Mouse (Mus musculus) MEL (cell line): ENCODE data around the gene Taar7e. TPM values are rescaled to one million over a fixed set of nuclear protein-coding genes. Genes with fewer than 3 reads are reported as not detected.

Experiments used
- DNase-seq: peaks from one replicate; pipeline ENCODE4 v3.0.0; 2011; ENCODE audit warnings: low read depth, low spot score
- H3K27ac ChIP-seq: 2 replicates; pipeline ENCODE4 v1.5.1; 2012; ENCODE audit warnings: low read depth, mild to moderate bottlenecking, control low read depth, low read length, moderate library complexity; ENCODE audit not compliant: control insufficient read depth
- H3K27me3 ChIP-seq, 2 experiments: fragments of 150-350 bp in 1 of 2; sonication (generic) in 1 of 2; 2 replicates each; pipeline ENCODE4 v1.6.1; 2012; ENCODE audit warnings: low read length in 2 of 2, mild to moderate bottlenecking in 2 of 2, improper control_type of control experiment in 1 of 2, moderate library complexity in 1 of 2; ENCODE audit not compliant: insufficient read depth in 2 of 2, control insufficient read depth in 1 of 2
- H3K36me3 ChIP-seq, 2 experiments: 2 replicates each; pipeline ENCODE4 v1.6.1; 2012 to 2014; ENCODE audit warnings: low read length in 2 of 2, improper control_type of control experiment in 1 of 2, inconsistent platforms in 1 of 2, mild to moderate bottlenecking in 1 of 2; ENCODE audit not compliant: insufficient read depth in 2 of 2, control insufficient read depth in 1 of 2
- H3K4me1 ChIP-seq, 2 experiments: fragments of 150-350 bp in 1 of 2; sonication (generic) in 1 of 2; 2 replicates each; pipeline ENCODE4 v1.6.1; 2012; ENCODE audit warnings: low read length in 2 of 2, improper control_type of control experiment in 1 of 2, mild to moderate bottlenecking in 1 of 2; ENCODE audit not compliant: insufficient read depth in 2 of 2, control insufficient read depth in 1 of 2
- H3K4me3 ChIP-seq, 2 experiments: fragments of 150-350 bp in 1 of 2; sonication (generic) in 1 of 2; 2 replicates each; pipeline ENCODE4 v1.5.1; 2012; ENCODE audit warnings: low read depth in 2 of 2, low read length in 2 of 2, mild to moderate bottlenecking in 2 of 2, moderate library complexity in 2 of 2, control low read depth in 1 of 2, improper control_type of control experiment in 1 of 2; ENCODE audit not compliant: control insufficient read depth in 1 of 2, insufficient read depth in 1 of 2
- H3K79me2 ChIP-seq: 2 replicates; pipeline ENCODE4 v1.6.1; 2012; ENCODE audit warnings: mild to moderate bottlenecking, low read length, moderate library complexity; ENCODE audit not compliant: control insufficient read depth, poor library complexity, insufficient read depth
- H3K9ac ChIP-seq: 2 replicates; pipeline ENCODE4 v1.6.1; 2012; ENCODE audit warnings: low read depth, mild to moderate bottlenecking, control low read depth, low read length, moderate library complexity; ENCODE audit not compliant: control insufficient read depth, poor library complexity, severe bottlenecking
- H3K9me3 ChIP-seq: fragments of 150-350 bp; sonication (generic); replicated peaks from 2 replicates; pipeline ENCODE4 v1.6.1; 2012; ENCODE audit warnings: mild to moderate bottlenecking, low read length, improper control_type of control experiment, moderate library complexity; ENCODE audit not compliant: insufficient read depth
- CTCF ChIP-seq, 3 experiments: IDR thresholded peaks in 2 of 3; conservative IDR thresholded peaks in 1 of 3; 2 replicates each; pipeline ENCODE4 v1.5.1; 2011 to 2012; ENCODE audit warnings: low read length in 3 of 3, low read depth in 2 of 3, mild to moderate bottlenecking in 2 of 3, improper control_type of control experiment in 1 of 3, inconsistent platforms in 1 of 3, mixed read lengths in 1 of 3, moderate library complexity in 1 of 3; ENCODE audit not compliant: control insufficient read depth in 1 of 3, insufficient read depth in 1 of 3, poor library complexity in 1 of 3, severe bottlenecking in 1 of 3
- ETS1 ChIP-seq: IDR thresholded peaks from 2 replicates; pipeline ENCODE4 v1.6.1; 2012; ENCODE audit warnings: low read depth, mild to moderate bottlenecking, inconsistent platforms, low read length, improper control_type of control experiment, moderate library complexity
- KAT2A ChIP-seq: conservative IDR thresholded peaks from 2 replicates; pipeline ENCODE4 v1.6.1; 2012; ENCODE audit warnings: low read depth, low read length, improper control_type of control experiment, inconsistent platforms
- MAZ ChIP-seq: IDR thresholded peaks from 2 replicates; pipeline ENCODE4 v1.6.1; 2012; ENCODE audit warnings: low read depth, mild to moderate bottlenecking, inconsistent platforms, low read length, improper control_type of control experiment
- MYC ChIP-seq: IDR thresholded peaks from 2 replicates; pipeline ENCODE4 v1.6.1; 2011; ENCODE audit warnings: low read depth, mild to moderate bottlenecking, low read length, improper control_type of control experiment, moderate library complexity
- NELFE ChIP-seq: IDR thresholded peaks from 2 replicates; pipeline ENCODE4 v1.6.1; 2011; ENCODE audit warnings: low read depth, low read length, improper control_type of control experiment
- RAD21 ChIP-seq: IDR thresholded peaks from 2 replicates; pipeline ENCODE4 v1.6.1; 2011; ENCODE audit warnings: mild to moderate bottlenecking, low read depth, low read length, improper control_type of control experiment
- SIN3A ChIP-seq: IDR thresholded peaks from 2 replicates; pipeline ENCODE4 v1.6.1; 2012; ENCODE audit warnings: low read length, improper control_type of control experiment, inconsistent platforms
- UBTF ChIP-seq: IDR thresholded peaks from 2 replicates; pipeline ENCODE4 v1.6.1; 2012; ENCODE audit warnings: low read depth, mild to moderate bottlenecking, inconsistent platforms, low read length, improper control_type of control experiment, moderate library complexity, borderline replicate concordance; ENCODE audit not compliant: insufficient read depth
- USF1 ChIP-seq: IDR thresholded peaks from 2 replicates; pipeline ENCODE4 v1.6.1; 2014; ENCODE audit warnings: low read depth, mild to moderate bottlenecking, inconsistent platforms, low read length, improper control_type of control experiment, moderate library complexity
- ZNF384 ChIP-seq: IDR thresholded peaks from 2 replicates; pipeline ENCODE4 v1.6.1; 2012; ENCODE audit warnings: low read depth, mild to moderate bottlenecking, inconsistent platforms, low read length, improper control_type of control experiment
- polyA plus RNA-seq, 2 experiments: library from polyadenylated mRNA; stranded (reverse) in 1 of 2; unstranded in 1 of 2; fragments of >175 nt in 1 of 2; fragments of >200 nt in 1 of 2; gene quantifications; 2 replicates each; pipeline versions ENCODE4 v1.2.1 to v1.2.4; 2012; ENCODE audit warnings: low replicate concordance in 2 of 2, low read depth in 1 of 2; ENCODE audit not compliant: insufficient read length in 2 of 2, insufficient read depth in 1 of 2, missing spikeins in 1 of 2
- total RNA-seq: library from RNA; depleted of rRNA; stranded (reverse); fragments of 300-350 nt; gene quantifications from 2 replicates; pipeline ENCODE4 v1.2.3, GENCODE M21; 2012; rRNA removed

Taar7e gene
- total and polyA plus RNA-seq, 3 experiments = not detected

GRCm38 (mm10) chr10:24086555-24086954 is 49.1 kb downstream of the Taar7e start:
- H3K27me3 ChIP-seq = 0 out of 4 replicates have a peak, but pooled peaks cover 0 to 1% of the 10 kb centered on the region in 2 experiments
- no peak overlapping the region for H3K4me3 ChIP-seq
- DNase-seq = no peak
- TF ChIP-seq SIN3A = no peak
- no peak for TF ChIP-seq USF1
- no peak for TF ChIP-seq CTCF (IDR thresholded peaks at IDR 0.05 in 2 of 3, conservative IDR thresholded peaks at IDR 0.05 in 1 of 3; ENCODE audit: control insufficient read depth in 1 of 3, insufficient read depth in 1 of 3, low read depth in 2 of 3, low read length in 3 of 3, poor library complexity in 1 of 3, severe bottlenecking in 1 of 3)
- no peak for TF ChIP-seq ETS1
- TF ChIP-seq UBTF = no peak
- no peak for TF ChIP-seq MYC
- no peak for TF ChIP-seq NELFE
- TF ChIP-seq ZNF384 = no peak
- H3K9ac ChIP-seq = no peak overlapping the region
- no peaks in the 10 kb centered on the region for H3K79me2 ChIP-seq
- no peaks in the 10 kb centered on the region for H3K9me3 ChIP-seq
- no peak overlapping the region for H3K27ac ChIP-seq
- H3K36me3 ChIP-seq = no peaks in the 10 kb centered on the region
- no peaks in the 10 kb centered on the region for H3K4me1 ChIP-seq

GRCm38 (mm10) chr10:24087168-24087567 is 49.8 kb downstream of the Taar7e start:
- no peak overlapping the region for H3K9ac ChIP-seq
- H3K36me3 ChIP-seq = no peaks in the 10 kb centered on the region
- DNase-seq = no peak
- no peak overlapping the region for H3K27ac ChIP-seq
- no peaks in the 10 kb centered on the region for H3K9me3 ChIP-seq
- no peak for TF ChIP-seq MAZ
- no peak for TF ChIP-seq ZNF384
- TF ChIP-seq MYC = no peak
- no peak for TF ChIP-seq KAT2A
- TF ChIP-seq RAD21 = no peak
- TF ChIP-seq USF1 = no peak
- TF ChIP-seq, all 39 proteins: peak for 0
- H3K4me3 ChIP-seq = no peak overlapping the region
- H3K79me2 ChIP-seq = no peaks in the 10 kb centered on the region
- 0 out of 4 replicates have a peak, but pooled peaks cover 0 to 1% of the 10 kb centered on the region in 2 experiments for H3K27me3 ChIP-seq
- H3K4me1 ChIP-seq = no peaks in the 10 kb centered on the region

Other genes with a start within 250 kb of the Taar7e start
- gene Slc18b1, start 240.6 kb upstream of the Taar7e start, total RNA-seq = not detected in 2 replicates
- not detected for gene Slc18b1, start 240.6 kb upstream of the Taar7e start, polyA plus RNA-seq
- gene Vnn3, start 186.2 kb upstream of the Taar7e start, total RNA-seq = not detected in 2 replicates
- gene Vnn3, start 186.2 kb upstream of the Taar7e start, polyA plus RNA-seq = not detected
- not detected in 2 replicates for gene Vnn1, start 142.9 kb upstream of the Taar7e start, total RNA-seq
- gene Vnn1, start 142.9 kb upstream of the Taar7e start, polyA plus RNA-seq = not detected
- gene Taar1, start 117.3 kb upstream of the Taar7e start, total RNA-seq = not detected in 2 replicates
- gene Taar1, start 117.3 kb upstream of the Taar7e start, polyA plus RNA-seq = not detected
- not detected in 2 replicates for gene Taar2, start 99.0 kb upstream of the Taar7e start, total RNA-seq
- gene Taar2, start 99.0 kb upstream of the Taar7e start, polyA plus RNA-seq = not detected
- not detected in 2 replicates for gene Taar3, start 88.1 kb upstream of the Taar7e start, total RNA-seq
- not detected for gene Taar3, start 88.1 kb upstream of the Taar7e start, polyA plus RNA-seq
- gene Taar4, start 77.1 kb upstream of the Taar7e start, total RNA-seq = not detected in 2 replicates
- not detected for gene Taar4, start 77.1 kb upstream of the Taar7e start, polyA plus RNA-seq
- not detected in 2 replicates for gene Taar5, start 66.9 kb upstream of the Taar7e start, total RNA-seq
- gene Taar5, start 66.9 kb upstream of the Taar7e start, polyA plus RNA-seq = not detected
- gene Taar6, start 52.0 kb upstream of the Taar7e start, total RNA-seq = not detected in 2 replicates
- not detected for gene Taar6, start 52.0 kb upstream of the Taar7e start, polyA plus RNA-seq
- gene Taar7a, start 44.1 kb upstream of the Taar7e start, total RNA-seq = not detected in 2 replicates
- gene Taar7a, start 44.1 kb upstream of the Taar7e start, polyA plus RNA-seq = not detected
- not detected in 2 replicates for gene Taar7b, start 37.7 kb upstream of the Taar7e start, total RNA-seq
- not detected for gene Taar7b, start 37.7 kb upstream of the Taar7e start, polyA plus RNA-seq
- gene Taar7d, start 10.4 kb upstream of the Taar7e start, total RNA-seq = not detected in 2 replicates
- not detected for gene Taar7d, start 10.4 kb upstream of the Taar7e start, polyA plus RNA-seq
- gene Taar7f, start 11.9 kb downstream of the Taar7e start, total RNA-seq = not detected in 2 replicates
- gene Taar7f, start 11.9 kb downstream of the Taar7e start, polyA plus RNA-seq = not detected
- not detected in 2 replicates for gene Taar8a, start 38.9 kb downstream of the Taar7e start, total RNA-seq
- not detected for gene Taar8a, start 38.9 kb downstream of the Taar7e start, polyA plus RNA-seq
- not detected in 2 replicates for gene Taar8b, start 54.7 kb downstream of the Taar7e start, total RNA-seq
- gene Taar8b, start 54.7 kb downstream of the Taar7e start, polyA plus RNA-seq = not detected
- not detected in 2 replicates for gene Taar8c, start 64.3 kb downstream of the Taar7e start, total RNA-seq
- gene Taar8c, start 64.3 kb downstream of the Taar7e start, polyA plus RNA-seq = not detected
- gene Taar9, start 71.9 kb downstream of the Taar7e start, total RNA-seq = not detected in 2 replicates
- not detected for gene Taar9, start 71.9 kb downstream of the Taar7e start, polyA plus RNA-seq
- 32.6 and 36.1 TPM in 2 replicates for gene Stx7, start 111.7 kb downstream of the Taar7e start, total RNA-seq
- 10 to 100 TPM in 1 of 2 experiments, not detected in 1; 37.7 TPM for gene Stx7, start 111.7 kb downstream of the Taar7e start, polyA plus RNA-seq
- gene Moxd1, start 185.9 kb downstream of the Taar7e start, total RNA-seq = not detected in 2 replicates
- gene Moxd1, start 185.9 kb downstream of the Taar7e start, polyA plus RNA-seq = not detected